Mouse (Mus musculus): ENCODE data around the gene Adipor2. TPM values are rescaled to one million over a fixed set of nuclear protein-coding genes. Genes with fewer than 3 reads are reported as not detected.

Gene Adipor2
- total and polyA plus RNA-seq, 2 experiments, result 246 to 306 TPM

DNA sequence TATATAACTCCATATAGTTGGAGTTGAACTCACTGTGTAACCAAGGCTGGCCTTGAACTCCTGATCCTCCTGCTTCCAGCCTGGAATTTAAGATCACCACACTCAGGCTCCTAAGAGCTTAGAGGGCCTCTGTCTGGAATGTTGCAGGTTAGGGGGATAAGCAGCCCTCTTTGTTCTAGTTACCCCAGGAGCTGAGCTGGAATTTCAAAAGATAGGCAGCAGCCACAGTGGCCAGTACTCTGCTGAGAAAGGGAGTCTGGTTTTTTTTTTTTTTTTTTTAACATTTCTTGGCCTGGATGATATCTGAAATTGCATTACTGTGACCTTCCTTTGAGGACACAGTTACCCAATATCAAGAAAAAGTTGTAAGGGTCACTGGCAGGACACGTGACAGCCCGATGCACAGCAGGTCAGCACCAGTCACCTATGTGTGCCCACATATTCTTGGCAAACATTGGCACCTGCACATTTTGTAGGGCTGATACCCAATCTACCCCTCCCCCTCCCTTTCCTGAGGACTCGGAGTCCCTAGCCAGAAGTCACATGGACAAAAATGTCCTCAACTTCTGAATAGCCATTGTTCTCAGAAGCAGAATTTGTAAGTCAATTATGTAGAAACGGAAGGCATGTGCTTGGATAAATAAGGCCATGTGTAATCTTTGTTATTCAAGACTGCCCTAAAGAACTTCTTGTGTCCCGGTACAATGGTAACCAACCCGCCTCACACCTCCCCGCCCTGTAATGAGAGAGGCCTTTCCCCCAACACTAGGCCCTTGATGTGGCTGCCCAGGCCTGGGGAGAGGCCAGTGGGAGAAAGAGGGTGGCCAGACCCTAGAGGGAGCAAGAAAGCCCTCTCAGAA is 1.1 kb upstream of the Adipor2 start:
- Histone ChIP-seq H3K4me3 (ENCODE audit: insufficient read depth, low read depth, low read length) (no peak overlapping the region), H3K4me1 (ENCODE audit: control insufficient read depth, insufficient read depth, low read length) (peaks cover 20% of the 10 kb centered on the region), H3K27me3 (ENCODE audit: control insufficient read depth, insufficient read depth, low read length) (no peaks in the 10 kb centered on the region), H3K9ac (ENCODE audit: low read depth, low read length) (peak overlapping the region; percentile 70), H3K27ac (replicated peaks; ENCODE audit: insufficient read depth, low read depth, low read length) (peak overlapping the region; percentile 87), H3K79me2 (ENCODE audit: control insufficient read depth, insufficient read depth, low read length) (peaks cover 23% of the 10 kb centered on the region), H3K36me3 (ENCODE audit: control insufficient read depth, insufficient read depth, low read length) (peaks cover 4% of the 10 kb centered on the region; the same call in 1 of the 2 replicates)
- TF ChIP-seq CTCF (IDR thresholded peaks at IDR 0.05; ENCODE audit: low read depth, low read length) (no peak), POLR2A (IDR thresholded peaks at IDR 0.05; ENCODE audit: extremely low read depth, insufficient read depth, low read length) (no peak)
- DNase-seq (ENCODE audit: extremely low read depth, low read depth, low spot score), result peak; percentile 98
- 14% methylated on average over 7 of the region's 7 CpGs for WGBS

DNA sequence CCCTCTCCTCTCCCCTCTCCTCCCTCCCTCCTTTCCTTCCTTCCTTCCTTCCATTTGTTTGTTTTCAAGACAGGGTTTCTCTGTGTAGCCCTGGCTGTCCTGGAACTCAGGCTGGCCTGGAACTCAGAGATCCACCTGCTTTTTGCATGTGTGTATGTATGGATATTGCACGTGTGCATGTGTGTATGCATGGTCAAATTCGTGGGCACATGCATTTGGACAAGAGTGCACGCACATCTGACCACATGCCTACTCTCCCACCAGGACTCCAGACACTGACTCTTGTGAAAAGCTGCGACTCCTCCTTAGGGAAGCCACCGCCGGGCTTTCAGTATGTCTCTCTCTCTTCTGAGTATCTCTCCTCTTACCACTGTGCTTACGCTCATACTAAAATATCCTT is 317 bp upstream of the Adipor2 start:
- DNase-seq (ENCODE audit: extremely low read depth, low read depth, low spot score), result peak; percentile 67

DNA sequence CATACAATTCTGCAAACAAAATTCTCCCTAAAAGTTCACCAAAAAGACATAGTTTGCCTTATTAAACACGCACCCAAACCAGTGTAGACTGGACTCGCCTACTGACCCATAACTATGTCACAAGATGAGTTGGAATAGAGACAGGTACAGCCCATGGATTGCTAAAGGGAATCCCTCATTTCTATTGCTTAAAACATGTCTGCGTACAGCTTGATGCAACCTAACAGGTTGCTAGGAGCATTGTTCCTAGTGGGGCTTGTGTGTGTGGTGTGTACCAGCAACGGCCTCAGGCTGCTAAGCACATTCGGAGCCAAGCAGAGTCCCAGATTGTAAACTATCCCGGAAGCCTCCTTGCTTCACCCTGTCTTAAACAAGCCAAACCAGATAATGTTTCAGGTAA is 861 bp downstream of the Adipor2 start:
- Histone ChIP-seq H3K27me3 (ENCODE audit: control insufficient read depth, insufficient read depth, low read length) (no peaks in the 10 kb centered on the region), H3K36me3 (ENCODE audit: control insufficient read depth, insufficient read depth, low read length) (peaks cover 11% of the 10 kb centered on the region), H3K4me3 (ENCODE audit: insufficient read depth, low read depth, low read length) (peak overlapping the region; percentile 76), H3K9ac (ENCODE audit: low read depth, low read length) (peak overlapping the region; percentile 87), H3K27ac (replicated peaks; ENCODE audit: insufficient read depth, low read depth, low read length) (peak overlapping the region; percentile 96), H3K4me1 (ENCODE audit: control insufficient read depth, insufficient read depth, low read length) (peaks cover 28% of the 10 kb centered on the region), H3K79me2 (ENCODE audit: control insufficient read depth, insufficient read depth, low read length) (peaks cover 27% of the 10 kb centered on the region)
- TF ChIP-seq CTCF (IDR thresholded peaks at IDR 0.05; ENCODE audit: low read depth, low read length), result no peak
- no peak for TF ChIP-seq POLR2A (IDR thresholded peaks at IDR 0.05; ENCODE audit: extremely low read depth, insufficient read depth, low read length)
- 20% methylated on average over 6 of the region's 6 CpGs for WGBS
- DNase-seq (ENCODE audit: extremely low read depth, low read depth, low spot score), result peak; percentile 78

More for the DNA sequence above, 317 bp upstream of the Adipor2 start:
- peaks cover 27% of the 10 kb centered on the region for H3K79me2 ChIP-seq (ENCODE audit: control insufficient read depth, insufficient read depth, low read length)
- 46% methylated on average over 7 of the region's 7 CpGs for WGBS
- TF ChIP-seq POLR2A (IDR thresholded peaks at IDR 0.05; ENCODE audit: extremely low read depth, insufficient read depth, low read length), result no peak
- no peak for TF ChIP-seq CTCF (IDR thresholded peaks at IDR 0.05; ENCODE audit: low read depth, low read length)
- peaks cover 24% of the 10 kb centered on the region for H3K4me1 ChIP-seq (ENCODE audit: control insufficient read depth, insufficient read depth, low read length)
- H3K27ac ChIP-seq (replicated peaks; ENCODE audit: insufficient read depth, low read depth, low read length), result peak overlapping the region; percentile 86
- H3K9ac ChIP-seq (ENCODE audit: low read depth, low read length), result peak overlapping the region; percentile 63
- H3K27me3 ChIP-seq (ENCODE audit: control insufficient read depth, insufficient read depth, low read length), result no peaks in the 10 kb centered on the region
- peak overlapping the region; percentile 4; the same call in 1 of the 2 replicates for H3K4me3 ChIP-seq (ENCODE audit: insufficient read depth, low read depth, low read length)
- peaks cover 7% of the 10 kb centered on the region; the same call in 1 of the 2 replicates for H3K36me3 ChIP-seq (ENCODE audit: control insufficient read depth, insufficient read depth, low read length)

DNA sequence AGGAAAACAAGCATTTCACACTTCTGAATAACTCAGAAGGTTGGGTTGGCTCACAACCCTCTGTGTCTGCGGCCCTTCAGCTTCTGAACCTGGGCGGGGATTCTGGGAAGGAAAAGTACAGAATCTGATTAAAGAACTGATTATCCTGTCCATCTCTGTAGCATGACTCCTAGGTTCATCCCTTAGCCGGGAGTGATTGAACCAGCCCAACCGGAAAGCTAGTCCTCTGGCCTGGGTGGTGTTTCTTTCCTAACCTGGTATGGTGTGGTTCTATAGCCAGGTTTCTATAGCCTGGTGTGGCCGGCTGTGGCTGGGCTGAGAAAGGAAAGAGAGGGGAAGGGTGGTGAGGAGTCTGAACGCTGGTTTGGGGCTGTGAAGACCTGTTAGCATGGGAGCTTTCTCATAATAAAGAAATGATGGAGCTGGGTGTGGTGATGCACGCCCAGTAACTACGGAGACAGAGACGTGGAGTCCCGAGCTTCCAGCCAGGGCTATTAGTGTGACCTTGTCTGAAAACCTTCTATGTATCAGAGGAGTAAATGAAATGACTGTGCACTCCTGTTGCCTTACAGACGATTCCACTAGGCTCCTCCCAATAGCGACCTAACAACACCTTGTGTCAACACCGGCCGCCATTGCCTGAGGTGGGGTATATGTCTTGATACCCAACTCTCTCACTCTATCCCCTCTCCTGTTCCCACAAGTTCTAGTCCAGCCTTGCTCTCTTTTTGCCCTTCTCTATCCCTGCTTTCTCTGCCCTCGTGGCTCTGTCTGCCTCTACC is 3.1 kb downstream of the Adipor2 start:
- TF ChIP-seq POLR2A (IDR thresholded peaks at IDR 0.05; ENCODE audit: extremely low read depth, insufficient read depth, low read length) (no peak), CTCF (IDR thresholded peaks at IDR 0.05; ENCODE audit: low read depth, low read length) (no peak)
- peaks cover 14% of the 10 kb centered on the region for H3K36me3 ChIP-seq (ENCODE audit: control insufficient read depth, insufficient read depth, low read length)
- peak overlapping the region; percentile 85 for H3K9ac ChIP-seq (ENCODE audit: low read depth, low read length)
- no peaks in the 10 kb centered on the region for H3K27me3 ChIP-seq (ENCODE audit: control insufficient read depth, insufficient read depth, low read length)
- DNase-seq (ENCODE audit: extremely low read depth, low read depth, low spot score), result peak; percentile 63
- 39% methylated on average over 15 of the region's 15 CpGs for WGBS
- peaks cover 36% of the 10 kb centered on the region for H3K4me1 ChIP-seq (ENCODE audit: control insufficient read depth, insufficient read depth, low read length)
- peak overlapping the region; percentile 96 for H3K27ac ChIP-seq (replicated peaks; ENCODE audit: insufficient read depth, low read depth, low read length)
- peaks cover 27% of the 10 kb centered on the region for H3K79me2 ChIP-seq (ENCODE audit: control insufficient read depth, insufficient read depth, low read length)
- peak overlapping the region; percentile 56 for H3K4me3 ChIP-seq (ENCODE audit: insufficient read depth, low read depth, low read length)

DNA sequence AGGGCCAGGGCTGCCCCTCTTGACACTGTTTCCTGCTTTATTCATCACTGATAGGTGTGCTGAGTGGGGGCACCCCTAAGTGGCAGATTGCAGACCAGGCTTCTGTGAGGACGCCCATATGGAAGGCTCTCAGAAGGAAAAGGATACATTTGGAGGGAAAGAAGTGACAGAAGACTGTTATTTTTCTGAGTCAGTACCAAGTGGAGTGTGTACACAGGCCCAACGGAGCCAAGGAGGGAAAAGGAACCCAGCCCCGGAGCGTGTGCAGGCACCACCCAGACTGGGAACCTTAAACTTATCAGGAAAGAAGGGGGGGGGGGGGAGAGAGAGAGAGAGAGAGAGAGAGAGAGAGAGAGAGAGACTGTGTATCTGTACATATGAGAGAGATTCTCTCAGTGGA is 4.9 kb downstream of the Adipor2 start:
- H3K79me2 ChIP-seq (ENCODE audit: control insufficient read depth, insufficient read depth, low read length), result peaks cover 27% of the 10 kb centered on the region
- 43% methylated on average over 4 of the region's 4 CpGs for WGBS
- no peaks in the 10 kb centered on the region for H3K27me3 ChIP-seq (ENCODE audit: control insufficient read depth, insufficient read depth, low read length)
- peak overlapping the region; percentile 38; the same call in 1 of the 2 replicates for H3K9ac ChIP-seq (ENCODE audit: low read depth, low read length)
- H3K4me3 ChIP-seq (ENCODE audit: insufficient read depth, low read depth, low read length), result no peak overlapping the region
- peaks cover 33% of the 10 kb centered on the region for H3K4me1 ChIP-seq (ENCODE audit: control insufficient read depth, insufficient read depth, low read length)
- peaks cover 18% of the 10 kb centered on the region for H3K36me3 ChIP-seq (ENCODE audit: control insufficient read depth, insufficient read depth, low read length)
- H3K27ac ChIP-seq (replicated peaks; ENCODE audit: insufficient read depth, low read depth, low read length), result peak overlapping the region; percentile 72
- TF ChIP-seq POLR2A (IDR thresholded peaks at IDR 0.05; ENCODE audit: extremely low read depth, insufficient read depth, low read length) (no peak), CTCF (IDR thresholded peaks at IDR 0.05; ENCODE audit: low read depth, low read length) (no peak)
- peak; percentile 18 for DNase-seq (ENCODE audit: extremely low read depth, low read depth, low spot score)
